Mouse (Mus musculus) yolk sac, embryonic 10.5 days (tissue): ENCODE results near the gene Lonp2.

Experiments used
- DNase-seq: peaks from one replicate; pipeline ENCODE4 v3.0.0-alpha.2; 2017; ENCODE audit warnings: low spot score

Gene Lonp2

DNA sequence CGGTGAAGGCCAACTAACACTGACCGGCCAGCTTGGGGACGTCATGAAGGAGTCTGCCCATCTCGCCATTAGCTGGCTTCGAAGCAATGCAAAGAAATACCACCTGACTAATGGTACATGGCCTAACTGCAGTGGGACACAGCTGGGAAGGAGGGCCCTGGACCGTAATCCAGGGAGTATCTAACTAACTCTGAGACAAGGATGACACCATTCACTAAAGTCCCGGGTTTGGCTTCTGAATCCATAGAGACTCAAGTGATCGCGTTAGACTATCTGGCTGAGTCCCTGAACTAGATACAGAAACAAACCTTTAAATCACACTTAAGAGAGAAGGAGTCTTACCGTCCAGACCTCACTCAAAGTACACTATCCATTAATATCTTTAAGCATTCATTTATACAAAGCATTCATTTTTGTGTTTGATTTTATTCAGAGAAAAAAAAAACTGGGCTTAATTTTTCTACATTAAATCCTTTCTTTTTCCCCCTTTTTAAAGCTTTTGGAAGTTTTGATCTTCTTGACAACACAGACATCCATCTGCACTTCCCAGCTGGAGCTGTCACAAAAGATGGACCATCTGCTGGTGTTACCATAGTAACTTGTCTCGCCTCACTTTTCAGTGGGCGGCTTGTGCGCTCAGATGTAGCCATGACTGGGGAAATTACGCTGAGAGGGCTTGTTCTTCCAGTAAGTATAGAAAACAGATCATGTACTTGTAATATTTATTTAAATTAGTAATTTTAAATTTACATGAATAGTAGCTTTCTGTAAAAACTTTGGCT is 89.8 kb downstream of the Lonp2 start:
- DNase-seq = no peak

DNA sequence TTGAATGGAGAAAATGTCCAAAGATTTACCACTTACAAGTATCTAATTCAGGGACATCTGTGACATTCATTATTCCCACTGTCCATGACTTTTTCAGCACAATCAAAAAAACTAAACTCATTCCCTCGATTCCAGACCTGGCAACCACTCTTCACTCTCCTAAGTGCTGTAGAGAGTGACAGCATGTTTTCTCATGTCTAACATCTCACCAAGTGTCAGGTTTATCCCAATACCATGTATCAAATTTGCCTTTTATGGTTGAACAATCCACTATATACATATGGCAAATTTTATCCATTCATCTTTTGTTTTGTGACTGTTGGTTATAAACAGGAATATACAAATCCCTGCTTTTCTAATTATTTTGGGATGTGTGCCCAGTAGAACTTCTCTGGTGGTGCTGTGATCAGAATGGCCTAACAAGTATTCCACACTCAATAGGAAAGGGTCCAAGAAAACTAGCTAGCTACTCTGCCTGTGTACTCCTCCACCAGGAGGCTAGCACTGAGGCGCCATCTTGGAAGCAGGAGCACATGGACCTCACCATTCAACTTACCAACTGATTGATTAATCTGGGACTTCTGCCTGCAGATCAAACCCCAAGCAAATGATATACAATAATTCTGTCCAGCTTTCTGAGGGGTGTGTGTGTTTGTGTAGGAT is 94.6 kb downstream of the Lonp2 start:
- DNase-seq = no peak

GRCm38 (mm10) chr8:86719368-86719767 is 95.5 kb downstream of the Lonp2 start:
- no peak for DNase-seq

GRCm38 (mm10) chr8:86720756-86721459 is 97.1 kb downstream of the Lonp2 start:
- no peak for DNase-seq

GRCm38 (mm10) chr8:86721490-86721889 is 97.6 kb downstream of the Lonp2 start:
- no peak for DNase-seq

- no peak for DNase-seq
Measured at GRCm38 (mm10) chr8:86726959-86727358, 103.1 kb downstream of the Lonp2 start.

DNA sequence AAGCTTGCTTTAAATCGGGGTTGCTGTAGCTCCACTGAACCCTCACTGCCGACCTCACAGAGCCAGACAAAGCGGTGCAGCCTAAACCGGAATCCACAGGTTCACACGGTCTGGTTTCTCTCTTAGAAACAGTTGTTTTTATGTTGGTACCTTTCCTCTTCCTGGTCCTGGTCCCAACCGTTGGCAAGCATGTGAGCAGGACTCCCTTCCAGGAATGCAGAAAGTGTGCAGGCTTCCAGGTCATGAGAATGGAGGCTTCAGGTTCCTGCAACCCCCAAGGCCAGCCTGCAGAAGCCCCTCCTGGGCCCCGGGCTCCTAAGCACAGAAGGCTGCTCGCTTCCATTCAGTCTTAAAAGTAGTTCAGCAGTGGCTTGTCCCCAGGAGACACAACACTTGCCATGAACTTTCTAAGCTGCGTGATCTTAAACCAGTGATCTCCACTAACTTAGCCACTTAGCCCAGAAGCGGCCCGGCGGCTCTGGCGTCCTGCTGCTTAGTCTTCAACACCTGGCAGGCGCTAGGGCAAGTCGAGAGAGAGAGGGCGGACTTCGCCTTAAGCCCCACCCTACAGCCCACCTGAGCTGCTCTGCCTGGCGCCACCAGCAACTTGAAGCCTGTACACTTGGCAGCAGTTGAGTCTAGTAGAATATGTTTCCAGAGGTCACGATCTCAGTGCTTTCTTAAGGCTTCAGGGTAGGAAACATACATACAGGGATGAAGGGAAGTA is 104.5 kb downstream of the Lonp2 start:
- no peak for DNase-seq

DNA sequence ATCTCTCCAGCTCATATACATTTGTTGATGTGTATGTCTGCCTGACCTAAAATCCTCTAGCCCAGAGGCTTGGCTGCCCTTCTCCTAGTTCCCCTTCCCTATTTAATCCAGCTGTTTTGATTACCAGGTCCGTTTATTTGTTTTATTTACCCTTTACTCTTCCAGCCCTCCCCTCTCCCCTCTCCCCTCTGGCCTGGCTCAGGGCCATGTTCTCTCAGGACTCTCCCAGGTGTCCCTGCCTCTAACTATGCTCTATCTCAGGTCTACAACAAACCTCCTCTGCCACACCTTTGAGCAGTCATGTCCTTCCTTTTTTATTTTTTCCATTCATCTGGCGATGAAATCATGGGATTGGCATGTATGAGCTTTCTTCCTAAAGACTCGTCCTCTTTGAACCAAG is 106.5 kb downstream of the Lonp2 start:
- no peak for DNase-seq

GRCm38 (mm10) chr8:86730860-86731259 is 107.0 kb downstream of the Lonp2 start:
- no peak for DNase-seq

GRCm38 (mm10) chr8:86734171-86734570 is 110.3 kb downstream of the Lonp2 start:
- no peak for DNase-seq

DNA sequence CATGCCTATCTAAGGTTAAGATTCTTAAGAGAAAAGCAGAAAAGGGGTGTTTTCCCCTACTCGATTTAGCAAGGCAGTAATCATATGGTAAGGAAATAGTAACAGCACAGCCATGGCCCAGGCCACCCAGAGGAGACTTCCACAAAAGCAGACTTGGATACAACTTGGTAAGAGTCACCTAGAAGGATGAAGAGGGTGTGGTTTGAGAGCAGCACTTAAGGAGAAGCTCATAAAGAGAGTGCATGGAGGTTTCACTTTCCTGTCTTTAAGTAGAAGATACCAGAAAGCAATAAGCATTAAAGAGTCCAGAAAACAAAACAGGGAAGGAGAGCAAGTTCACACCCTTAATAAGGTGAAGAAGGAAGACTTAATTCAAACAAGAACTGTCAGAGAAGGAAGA is 111.1 kb downstream of the Lonp2 start:
- DNase-seq = no peak

DNA sequence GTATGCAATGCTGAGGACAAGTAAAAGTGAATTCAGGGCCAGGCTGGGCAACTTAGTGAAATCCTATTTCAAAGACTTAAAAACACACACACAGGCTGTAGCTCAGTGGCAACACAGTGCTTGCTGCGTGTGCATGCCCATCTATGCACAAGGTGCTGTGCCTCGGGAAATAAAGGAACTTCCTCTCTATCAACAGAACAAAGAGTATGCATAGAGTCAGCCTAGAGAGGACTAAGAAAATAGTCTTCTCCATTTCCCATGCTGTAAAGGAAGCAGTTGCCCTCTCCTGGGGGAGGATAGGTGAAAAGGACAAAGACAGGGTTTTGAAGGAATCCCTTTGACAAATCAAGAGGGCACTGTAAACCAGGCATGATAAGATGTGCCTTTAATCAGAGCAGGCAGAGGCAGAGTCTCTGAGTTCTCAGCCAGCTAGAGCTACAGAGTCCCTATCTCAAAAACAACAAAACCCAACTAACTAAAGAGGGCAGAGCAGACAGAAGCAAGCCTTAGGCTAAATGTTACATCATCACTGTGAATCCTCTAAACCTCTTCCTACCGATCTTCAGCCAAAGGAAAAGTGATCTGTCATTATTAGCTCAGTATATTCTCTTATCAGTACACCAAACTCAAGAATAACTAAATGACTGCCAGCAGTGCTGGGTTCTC is 111.7 kb downstream of the Lonp2 start:
- no peak for DNase-seq

DNA sequence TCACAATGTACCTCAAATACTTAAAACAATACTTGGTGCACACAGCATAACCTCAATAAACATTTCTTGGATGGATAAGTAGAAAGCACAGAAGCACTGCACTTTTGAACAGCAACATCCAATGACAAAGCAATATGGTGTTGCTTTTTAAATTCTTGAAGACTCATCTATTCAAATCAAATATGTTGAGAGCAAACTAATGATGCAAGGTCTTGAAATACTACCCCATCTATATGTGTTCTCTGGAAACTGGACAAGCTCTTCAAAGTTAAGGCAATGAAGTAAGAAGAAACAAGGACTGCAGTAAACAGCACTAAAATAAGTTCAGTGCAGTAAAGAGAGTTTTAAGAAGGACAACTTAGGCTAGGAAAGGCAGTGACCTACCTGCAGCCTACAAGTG is 117.1 kb downstream of the Lonp2 start:
- DNase-seq = no peak

DNA sequence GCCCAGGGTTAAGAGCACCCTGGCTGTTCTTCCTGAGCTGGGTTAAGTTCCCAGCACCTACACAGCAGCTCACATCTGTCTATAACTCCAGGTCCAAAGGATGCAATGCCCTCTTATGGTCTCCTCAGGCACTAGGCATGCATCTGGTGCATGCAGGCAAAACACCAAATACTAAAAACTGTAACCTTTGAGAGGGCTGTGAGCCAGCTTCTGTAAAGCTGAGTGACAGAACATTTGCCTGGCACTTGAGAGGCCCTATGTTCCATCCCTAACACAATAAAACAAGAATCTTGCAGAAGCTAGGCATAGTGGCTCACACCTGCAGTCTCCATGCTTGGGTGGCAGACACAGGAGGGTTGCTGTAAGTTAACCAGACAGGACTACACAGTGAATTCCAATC is 117.8 kb downstream of the Lonp2 start:
- DNase-seq = no peak

GRCm38 (mm10) chr8:86742605-86743345 is 118.9 kb downstream of the Lonp2 start:
- DNase-seq = no peak

DNA sequence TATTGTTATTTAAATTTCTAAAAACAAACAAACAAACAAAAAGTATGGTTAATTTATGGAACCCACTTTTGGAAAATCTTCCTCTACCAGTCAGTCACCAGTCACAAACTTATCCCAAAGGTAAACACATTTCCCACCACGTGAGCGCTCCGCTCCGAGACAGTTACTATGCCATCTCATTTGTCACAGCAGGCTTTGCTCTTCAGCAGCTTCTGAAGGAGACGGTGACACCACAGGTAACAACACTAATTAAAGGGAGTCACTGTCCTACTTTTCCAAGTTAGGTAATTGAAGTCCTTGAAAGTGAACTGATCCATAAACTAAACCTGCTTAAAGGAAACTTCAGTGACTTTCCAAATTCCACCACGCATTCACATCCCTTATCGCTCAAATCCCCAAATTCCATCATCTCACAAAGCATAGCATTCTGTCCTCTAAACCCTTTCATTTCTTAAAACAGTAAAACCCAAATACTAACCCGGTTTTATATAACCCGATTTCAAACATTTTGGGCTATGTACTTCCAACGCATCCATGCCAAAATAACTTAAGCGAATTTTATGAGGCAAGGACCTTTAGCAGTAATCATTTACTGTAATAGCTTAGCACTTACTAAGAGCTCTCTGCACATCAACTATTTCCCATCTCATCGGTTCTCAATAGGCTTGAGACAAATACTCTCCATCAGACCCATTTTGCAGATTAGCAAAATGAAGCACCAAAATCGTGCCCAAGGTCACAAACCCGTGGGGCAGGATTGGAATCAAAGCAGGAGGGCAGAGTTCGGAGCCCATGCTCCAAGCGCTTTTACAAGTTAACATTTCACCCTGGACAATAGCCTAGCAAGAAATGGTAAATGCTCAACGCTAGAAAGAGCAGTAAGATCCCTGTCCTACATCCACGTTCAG is 120.7 kb downstream of the Lonp2 start:
- DNase-seq = no peak

DNA sequence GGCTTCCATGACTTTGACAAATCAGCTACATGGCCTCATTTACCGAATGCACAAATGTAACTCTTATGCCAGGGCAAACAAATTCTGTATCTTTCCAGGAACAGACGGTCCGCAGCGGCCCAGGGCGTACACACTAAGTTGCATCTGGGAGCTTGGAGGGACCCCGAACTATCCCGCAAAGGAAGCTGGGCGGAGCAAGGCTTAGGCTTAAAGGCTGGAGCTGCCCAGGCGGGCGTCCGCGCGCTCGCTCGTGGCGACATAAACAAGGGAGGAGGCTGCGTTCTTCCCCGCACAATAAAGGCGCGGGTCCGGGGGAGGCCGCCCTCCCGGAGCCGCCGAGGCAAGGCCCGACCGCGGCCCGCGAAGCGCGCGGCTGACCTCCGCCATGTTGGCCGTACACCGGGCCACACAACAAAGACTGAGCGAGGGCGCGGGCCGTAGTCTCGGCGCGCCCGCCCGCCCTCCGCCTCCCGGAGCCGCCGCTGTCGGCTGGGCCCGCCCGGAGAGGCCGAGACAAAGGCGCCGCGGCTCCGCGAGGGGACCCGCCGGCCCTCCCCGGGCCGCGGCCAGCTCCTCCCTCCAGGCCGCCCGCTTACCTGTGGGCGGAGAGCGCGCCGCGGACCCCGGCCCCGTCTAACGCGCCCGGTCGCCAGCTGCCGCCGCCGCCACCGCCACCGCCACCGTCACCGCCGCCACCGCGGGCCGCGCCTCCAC is 121.5 kb downstream of the Lonp2 start, which contains the start of the genes Gm10638 and Siah1a:
Gene Gm10638, plus strand, starts transcription at position 479 of the 714 bp plus-strand sequence.
Gene Siah1a, minus strand, starts transcription at position 714 of the 714 bp plus-strand sequence.
- peak; percentile 79 for DNase-seq

DNA sequence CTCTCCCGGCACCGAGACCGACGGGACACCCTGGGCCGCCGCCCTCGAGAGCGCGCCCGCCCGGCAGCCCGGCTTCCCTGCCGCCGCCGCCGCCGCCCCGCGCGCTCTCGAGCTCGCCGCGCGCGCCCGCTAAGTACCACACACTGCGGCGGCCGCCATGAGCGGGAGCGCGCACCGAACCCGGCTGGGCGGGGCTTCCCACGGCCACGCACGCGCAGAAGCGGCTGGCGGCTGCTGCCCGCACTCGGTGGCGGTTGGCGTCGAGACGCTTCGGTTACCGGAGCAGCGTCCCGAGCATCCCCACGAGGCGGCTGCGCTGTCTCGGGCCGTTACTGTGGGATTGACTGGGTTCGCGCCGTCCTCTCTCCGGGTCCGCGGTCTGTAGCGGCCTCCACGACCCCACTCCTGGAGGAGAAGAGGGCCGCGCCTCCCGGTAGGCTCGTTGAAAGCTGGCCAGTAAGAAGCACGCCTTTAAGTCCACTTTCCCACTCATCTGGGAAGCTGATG is 122.1 kb downstream of the Lonp2 start:
- DNase-seq = peak; percentile 90

DNA sequence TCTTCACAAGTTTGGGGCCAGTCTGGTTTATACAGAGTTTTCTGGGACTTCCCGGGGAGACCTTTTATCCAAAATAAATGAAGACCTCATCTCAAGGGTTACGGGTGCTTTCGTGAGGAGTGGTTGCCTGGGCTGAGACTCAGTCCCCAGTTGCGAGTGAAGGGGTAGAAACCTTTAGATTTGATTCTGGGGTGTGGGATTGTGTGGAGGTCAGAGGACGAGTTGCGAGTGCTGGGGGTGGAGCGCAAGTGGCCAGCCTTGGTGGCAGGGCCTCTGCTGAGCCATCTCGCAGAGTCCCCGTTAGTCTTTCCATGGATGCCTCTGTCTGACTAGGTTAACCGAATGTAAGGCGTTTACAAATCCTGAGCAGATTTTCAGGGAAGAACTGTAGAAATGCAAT is 122.7 kb downstream of the Lonp2 start:
- DNase-seq = peak; percentile 26
